Mouse (Mus musculus) c-Kit-positive CD71-positive TER-119-positive erythroid progenitor cells, embryonic 14.5 days (primary cell): Measurements from ENCODE around the gene Gm1993.
"Not testable (repeated sequence)": the region's sequence is repeated elsewhere in the genome, so short reads cannot be mapped to it uniquely, and the experiment has no call there.

Source experiments
- DNase-seq: peaks from one replicate; pipeline ENCODE4 v3.0.0-alpha.2; 2013; ENCODE audit warnings: low spot score

Gene Gm1993

GRCm38 (mm10) chrX:25570352-25570751 lies at the start of gene Gm1993:
Gene Gm1993, minus strand, starts transcription at chrX:25570452.
- DNase-seq, result not testable (repeated sequence)
